Mouse (Mus musculus): ENCODE results near the gene Vps25. TPM values are rescaled to one million over a fixed set of nuclear protein-coding genes. Genes with fewer than 3 reads are reported as not detected.

Vps25 gene
- total and polyA plus RNA-seq, 3 experiments = 75.5 to 107 TPM; not detected in 1

- Histone ChIP-seq H3K4me3 (ENCODE audit: control insufficient read depth in 1 of 2, insufficient read depth in 1 of 2, low read depth in 2 of 2, low read length in 2 of 2) (no peak overlapping the region), H3K79me2 (ENCODE audit: control insufficient read depth, insufficient read depth, low read length, poor library complexity) (no peaks in the 10 kb centered on the region), H3K9me3 (replicated peaks; ENCODE audit: insufficient read depth, low read length) (no peaks in the 10 kb centered on the region), H3K9ac (ENCODE audit: control insufficient read depth, low read depth, low read length, poor library complexity, severe bottlenecking) (no peak overlapping the region), H3K27me3 (ENCODE audit: control insufficient read depth in 1 of 2, insufficient read depth in 2 of 2, low read length in 2 of 2) (peaks cover 0 to 4% of the 10 kb centered on the region in 2 experiments; a peak in 2 of 4 replicates), H3K36me3 (ENCODE audit: control insufficient read depth in 1 of 2, insufficient read depth in 2 of 2, low read length in 2 of 2) (peaks cover 0 to 14% of the 10 kb centered on the region in 2 experiments; a peak in 2 of 4 replicates), H3K4me1 (ENCODE audit: control insufficient read depth in 1 of 2, insufficient read depth in 2 of 2, low read length in 2 of 2) (peaks cover 3 to 24% of the 10 kb centered on the region in 2 experiments; a peak in 3 of 4 replicates), H3K27ac (ENCODE audit: control insufficient read depth, low read depth, low read length) (no peak overlapping the region)
- TF ChIP-seq CHD2 (IDR thresholded peaks at IDR 0.05; ENCODE audit: low read length) (peak; percentile 41; the same call in 1 of the 2 replicates), POLR2AphosphoS2 (IDR thresholded peaks at IDR 0.05; ENCODE audit: low read length) (no peak), NRF1 (IDR thresholded peaks at IDR 0.05; ENCODE audit: insufficient read depth, low read depth, low read length, poor library complexity, severe bottlenecking) (no peak), ZC3H11A (IDR thresholded peaks at IDR 0.05; ENCODE audit: low read depth, low read length) (no peak), RAD21 (IDR thresholded peaks at IDR 0.05; ENCODE audit: low read depth, low read length) (no peak), ELF1 (IDR thresholded peaks at IDR 0.05; ENCODE audit: low read depth, low read length) (0 out of 2 replicates have a peak, but pooled peaks have one; percentile 15), MAX (IDR thresholded peaks at IDR 0.05; ENCODE audit: low read length) (0 out of 2 replicates have a peak, but pooled peaks have one; percentile 26), MAFK (IDR thresholded peaks at IDR 0.05; ENCODE audit: borderline replicate concordance, low read depth, low read length) (peak; percentile 78; the same call in 1 of the 2 replicates), ETS1 (IDR thresholded peaks at IDR 0.05; ENCODE audit: low read depth, low read length) (peak; percentile 69; the same call in 1 of the 2 replicates), CTCF (IDR thresholded peaks at IDR 0.05 in 2 of 3, conservative IDR thresholded peaks at IDR 0.05 in 1 of 3; ENCODE audit: control insufficient read depth in 1 of 3, insufficient read depth in 1 of 3, low read depth in 2 of 3, low read length in 3 of 3, poor library complexity in 1 of 3, severe bottlenecking in 1 of 3) (no peak), RCOR1 (IDR thresholded peaks at IDR 0.05; ENCODE audit: low read depth, low read length) (peak; percentile 100), JUND (IDR thresholded peaks at IDR 0.05; ENCODE audit: low read depth, low read length) (no peak), GATA1 (IDR thresholded peaks at IDR 0.05; ENCODE audit: low read depth, low read length) (peak; percentile 96), MYC (IDR thresholded peaks at IDR 0.05; ENCODE audit: low read depth, low read length) (0 out of 2 replicates have a peak, but pooled peaks have one; percentile 35), SIN3A (IDR thresholded peaks at IDR 0.05; ENCODE audit: low read length) (peak; percentile 75), MAZ (IDR thresholded peaks at IDR 0.05; ENCODE audit: low read depth, low read length) (peak; percentile 81), BHLHE40 (IDR thresholded peaks at IDR 0.05; ENCODE audit: borderline replicate concordance, low read depth, low read length) (peak; percentile 71; the same call in 1 of the 2 replicates), TCF12 (IDR thresholded peaks at IDR 0.05; ENCODE audit: low read depth, low read length) (peak; percentile 97), SMC3 (IDR thresholded peaks at IDR 0.05; ENCODE audit: low read depth, low read length) (peak; percentile 1; the same call in 1 of the 2 replicates), EP300 (IDR thresholded peaks at IDR 0.05; ENCODE audit: low read depth in 1 of 2, low read length in 2 of 2) (peak; percentile 96), ZNF384 (IDR thresholded peaks at IDR 0.05; ENCODE audit: low read depth, low read length) (no peak), UBTF (IDR thresholded peaks at IDR 0.05; ENCODE audit: borderline replicate concordance, insufficient read depth, low read depth, low read length) (no peak), TAL1 (IDR thresholded peaks at IDR 0.05; ENCODE audit: low read length) (peak; percentile 96), E2F4 (IDR thresholded peaks at IDR 0.05; ENCODE audit: borderline replicate concordance, low read depth, low read length) (no peak)
- DNase-seq (ENCODE audit: low read depth, low spot score) = peak; percentile 85
These were observed 21.3 kb upstream of the Vps25 start for GRCm38 (mm10) chr11:101232010-101232839.

Measured in MEL (cell line).